Mouse (Mus musculus): Measurements from ENCODE around the gene Polr2f. TPM values are rescaled to one million over a fixed set of nuclear protein-coding genes. Genes with fewer than 3 reads are reported as not detected.

Polr2f gene
- polyA plus RNA-seq, 1 experiment from 2014 or later, result 317 TPM

- Histone ChIP-seq H3K4me3 (ENCODE audit: low read length) (peak overlapping the region; percentile 27), H3K9ac (ENCODE audit: low read depth, low read length) (no peak overlapping the region), H3K27ac (ENCODE audit: low read length) (no peak overlapping the region), H3K27me3 (replicated peaks; ENCODE audit: control insufficient read depth, insufficient read depth, low read length) (peaks cover 56% of the 10 kb centered on the region), H3K4me1 (ENCODE audit: control insufficient read depth, insufficient read depth, low read length) (peaks cover 3% of the 10 kb centered on the region; the same call in 1 of the 2 replicates), H3K9me3 (ENCODE audit: control insufficient read depth, low read length) (no peaks in the 10 kb centered on the region), H3K36me3 (ENCODE audit: control insufficient read depth, insufficient read depth, low read length) (no peaks in the 10 kb centered on the region), H3K4me2 (ENCODE audit: low read depth, low read length) (no peak overlapping the region)
- ATAC-seq, result no peak
- 72% methylated on average over 7 of the region's 7 CpGs for WGBS
These were observed 21.5 kb downstream of the Polr2f start for GRCm38 (mm10) chr15:79162301-79162700.

GRCm38 (mm10) chr15:79162822-79163221 lies 22.0 kb downstream of the Polr2f start:
- no peak for ATAC-seq
- Histone ChIP-seq H3K4me2 (ENCODE audit: low read depth, low read length) (no peak overlapping the region), H3K9ac (ENCODE audit: low read depth, low read length) (no peak overlapping the region), H3K4me3 (ENCODE audit: low read length) (peak overlapping the region; percentile 27), H3K27ac (ENCODE audit: low read length) (no peak overlapping the region), H3K4me1 (ENCODE audit: control insufficient read depth, insufficient read depth, low read length) (peaks cover 3% of the 10 kb centered on the region; the same call in 1 of the 2 replicates), H3K27me3 (replicated peaks; ENCODE audit: control insufficient read depth, insufficient read depth, low read length) (peaks cover 56% of the 10 kb centered on the region), H3K9me3 (ENCODE audit: control insufficient read depth, low read length) (no peaks in the 10 kb centered on the region), H3K36me3 (ENCODE audit: control insufficient read depth, insufficient read depth, low read length) (no peaks in the 10 kb centered on the region)
- WGBS, result 40% methylated on average over 14 of the region's 14 CpGs

DNA sequence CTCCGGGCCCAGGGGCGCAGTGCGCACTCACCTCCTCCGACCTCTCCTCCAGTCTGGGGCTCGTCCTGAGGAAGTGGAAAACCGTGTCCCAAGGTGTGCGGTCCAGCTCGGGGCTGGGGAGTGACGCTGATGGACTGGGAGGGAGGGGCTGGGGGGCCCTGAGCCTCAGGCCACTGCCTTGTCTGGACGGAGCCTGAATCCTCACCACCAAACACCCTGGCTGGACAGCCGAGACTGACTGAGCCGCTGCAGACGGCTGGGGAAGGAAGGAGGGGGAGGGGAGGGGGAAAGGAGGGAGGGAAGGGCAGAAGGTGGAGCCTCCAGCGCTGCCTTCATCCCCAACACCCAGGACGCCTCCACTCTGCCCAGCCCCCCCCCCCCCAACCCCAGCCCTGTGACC lies 23.4 kb downstream of the Polr2f start:
- Histone ChIP-seq H3K4me3 (ENCODE audit: low read length) (peak overlapping the region; percentile 21; the same call in 1 of the 2 replicates), H3K4me1 (ENCODE audit: control insufficient read depth, insufficient read depth, low read length) (peaks cover 3% of the 10 kb centered on the region; the same call in 1 of the 2 replicates), H3K27me3 (replicated peaks; ENCODE audit: control insufficient read depth, insufficient read depth, low read length) (peaks cover 56% of the 10 kb centered on the region), H3K27ac (ENCODE audit: low read length) (no peak overlapping the region), H3K4me2 (ENCODE audit: low read depth, low read length) (no peak overlapping the region), H3K9me3 (ENCODE audit: control insufficient read depth, low read length) (no peaks in the 10 kb centered on the region), H3K36me3 (ENCODE audit: control insufficient read depth, insufficient read depth, low read length) (no peaks in the 10 kb centered on the region), H3K9ac (ENCODE audit: low read depth, low read length) (no peak overlapping the region)
- 5% methylated on average over 14 of the region's 15 CpGs for WGBS
- peak; percentile 41; the same call in 1 of the 2 replicates for ATAC-seq

DNA sequence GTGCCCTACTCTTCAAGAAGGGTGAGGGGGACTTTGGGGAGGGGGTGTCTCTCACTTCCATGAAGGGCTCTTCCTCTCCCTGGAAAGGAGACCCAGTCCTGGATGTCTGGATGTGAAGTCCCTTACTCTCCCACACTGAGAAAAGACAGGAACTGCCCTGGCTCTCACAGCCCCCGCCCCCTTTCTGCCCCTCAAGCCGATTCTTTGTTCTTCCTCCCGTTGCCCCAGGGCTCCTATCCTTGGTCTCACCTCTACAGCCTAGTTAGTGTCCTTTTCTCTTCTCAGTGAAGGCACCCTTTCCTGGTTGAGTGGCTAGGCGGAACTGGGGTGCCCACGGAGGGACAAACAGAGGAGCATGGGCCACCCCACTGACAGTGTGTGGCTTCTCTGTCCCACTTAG lies 24.3 kb downstream of the Polr2f start, which contains the start of gene Sox10:
Gene Sox10 (minus strand): TSS at position 101 of the 400 bp plus-strand sequence.
- Histone ChIP-seq H3K4me1 (ENCODE audit: control insufficient read depth, insufficient read depth, low read length) (peaks cover 3% of the 10 kb centered on the region; the same call in 1 of the 2 replicates), H3K36me3 (ENCODE audit: control insufficient read depth, insufficient read depth, low read length) (no peaks in the 10 kb centered on the region), H3K9me3 (ENCODE audit: control insufficient read depth, low read length) (no peaks in the 10 kb centered on the region), H3K27ac (ENCODE audit: low read length) (no peak within 1 kb of the TSS), H3K4me3 (ENCODE audit: low read length) (peak within 1 kb of the TSS; percentile 21; the same call in 1 of the 2 replicates), H3K27me3 (replicated peaks; ENCODE audit: control insufficient read depth, insufficient read depth, low read length) (peaks cover 52% of the 10 kb centered on the region), H3K4me2 (ENCODE audit: low read depth, low read length) (no peak within 1 kb of the TSS), H3K9ac (ENCODE audit: low read depth, low read length) (no peak within 1 kb of the TSS)
- WGBS, result 55% methylated on average over 5 of the region's 5 CpGs
- ATAC-seq, result no peak

DNA sequence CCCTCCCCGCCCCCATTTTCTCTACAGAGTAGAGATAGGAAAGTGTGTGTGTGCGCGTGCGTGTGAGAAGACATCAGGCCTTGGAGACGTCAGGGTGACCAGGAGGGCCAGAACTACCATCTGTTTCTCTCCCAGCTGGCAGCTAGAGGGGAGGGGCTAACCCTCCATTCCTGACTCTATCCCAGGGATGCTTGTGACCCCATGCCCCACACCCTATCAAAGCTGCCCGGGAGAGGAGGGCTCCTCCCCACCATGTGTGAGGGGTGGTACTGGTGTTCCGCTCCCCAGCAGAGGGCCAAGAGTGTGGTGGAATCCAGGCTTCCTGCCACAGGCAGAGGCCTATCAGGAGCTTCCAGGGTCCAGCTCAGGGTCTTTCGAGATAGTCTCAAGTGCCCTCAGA lies 25.9 kb downstream of the Polr2f start:
- H3K36me3 ChIP-seq (ENCODE audit: control insufficient read depth, insufficient read depth, low read length), result no peaks in the 10 kb centered on the region
- H3K9ac ChIP-seq (ENCODE audit: low read depth, low read length), result no peak overlapping the region
- WGBS, result 37% methylated on average over 8 of the region's 8 CpGs
- no peak overlapping the region for H3K4me2 ChIP-seq (ENCODE audit: low read depth, low read length)
- peaks cover 3% of the 10 kb centered on the region; the same call in 1 of the 2 replicates for H3K4me1 ChIP-seq (ENCODE audit: control insufficient read depth, insufficient read depth, low read length)
- H3K27me3 ChIP-seq (replicated peaks; ENCODE audit: control insufficient read depth, insufficient read depth, low read length), result peaks cover 42% of the 10 kb centered on the region
- peak; percentile 22; the same call in 1 of the 2 replicates for ATAC-seq
- H3K9me3 ChIP-seq (ENCODE audit: control insufficient read depth, low read length), result no peaks in the 10 kb centered on the region
- H3K27ac ChIP-seq (ENCODE audit: low read length), result no peak overlapping the region
- H3K4me3 ChIP-seq (ENCODE audit: low read length), result no peak overlapping the region

GRCm38 (mm10) chr15:79176905-79177304 lies 36.1 kb downstream of the Polr2f start:
- no peaks in the 10 kb centered on the region for H3K27me3 ChIP-seq (replicated peaks; ENCODE audit: control insufficient read depth, insufficient read depth, low read length)
- no peaks in the 10 kb centered on the region for H3K9me3 ChIP-seq (ENCODE audit: control insufficient read depth, low read length)
- no peak overlapping the region for H3K4me3 ChIP-seq (ENCODE audit: low read length)
- no peaks in the 10 kb centered on the region for H3K4me1 ChIP-seq (ENCODE audit: control insufficient read depth, insufficient read depth, low read length)
- no peak for ATAC-seq
- WGBS, result 68% methylated on average over 6 of the region's 6 CpGs
- no peak overlapping the region for H3K27ac ChIP-seq (ENCODE audit: low read length)
- H3K9ac ChIP-seq (ENCODE audit: low read depth, low read length), result no peak overlapping the region
- H3K36me3 ChIP-seq (ENCODE audit: control insufficient read depth, insufficient read depth, low read length), result no peaks in the 10 kb centered on the region
- H3K4me2 ChIP-seq (ENCODE audit: low read depth, low read length), result no peak overlapping the region

DNA sequence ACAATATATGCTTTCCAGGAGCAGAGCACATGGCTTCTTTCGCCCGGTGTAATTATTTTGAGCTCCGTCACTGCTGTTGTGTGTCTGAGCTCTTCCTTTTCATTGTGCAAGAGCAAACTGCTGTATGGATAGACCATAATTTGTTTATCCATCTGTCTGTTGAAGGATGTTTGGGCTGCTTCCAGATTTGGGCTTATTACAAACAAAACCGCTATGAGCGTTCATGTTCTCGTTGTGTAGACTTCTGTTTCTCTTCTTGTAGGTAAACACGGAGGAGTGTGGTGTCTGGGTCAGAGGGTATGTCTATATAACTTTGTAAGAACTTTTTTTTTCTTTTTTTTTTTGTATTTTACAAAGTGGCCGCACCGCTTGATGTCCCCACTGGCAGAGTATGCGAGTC lies 44.4 kb downstream of the Polr2f start:
- no peak overlapping the region for H3K4me2 ChIP-seq (ENCODE audit: low read depth, low read length)
- no peak overlapping the region for H3K4me3 ChIP-seq (ENCODE audit: low read length)
- no peaks in the 10 kb centered on the region for H3K9me3 ChIP-seq (ENCODE audit: control insufficient read depth, low read length)
- no peaks in the 10 kb centered on the region for H3K27me3 ChIP-seq (replicated peaks; ENCODE audit: control insufficient read depth, insufficient read depth, low read length)
- WGBS, result 55% methylated on average over 10 of the region's 10 CpGs
- ATAC-seq, result no peak
- no peak overlapping the region for H3K9ac ChIP-seq (ENCODE audit: low read depth, low read length)
- no peaks in the 10 kb centered on the region for H3K36me3 ChIP-seq (ENCODE audit: control insufficient read depth, insufficient read depth, low read length)
- H3K4me1 ChIP-seq (ENCODE audit: control insufficient read depth, insufficient read depth, low read length), result no peaks in the 10 kb centered on the region
- no peak overlapping the region for H3K27ac ChIP-seq (ENCODE audit: low read length)

DNA sequence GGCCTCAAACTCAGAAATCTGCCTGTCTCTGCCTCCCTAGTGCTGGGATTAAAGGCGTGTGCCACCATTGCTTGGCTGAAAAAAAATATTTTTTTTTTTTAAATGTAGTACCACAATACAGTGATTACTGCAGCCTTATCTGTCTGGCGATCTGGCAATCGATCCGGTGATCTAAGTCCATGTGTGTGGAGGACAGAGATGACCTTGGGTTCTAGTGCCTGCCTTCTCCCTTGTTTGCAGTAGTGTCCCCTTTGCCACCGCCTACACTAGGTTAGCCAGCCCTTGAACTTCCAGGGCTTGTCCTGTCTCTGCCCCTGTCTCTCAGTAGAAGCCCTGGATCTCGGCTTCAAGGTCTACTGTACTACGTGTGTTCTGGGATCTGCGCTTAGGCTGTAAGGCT lies 47.0 kb downstream of the Polr2f start:
- no peak overlapping the region for H3K27ac ChIP-seq (ENCODE audit: low read length)
- H3K4me1 ChIP-seq (ENCODE audit: control insufficient read depth, insufficient read depth, low read length), result no peaks in the 10 kb centered on the region
- H3K36me3 ChIP-seq (ENCODE audit: control insufficient read depth, insufficient read depth, low read length), result no peaks in the 10 kb centered on the region
- no peak overlapping the region for H3K4me2 ChIP-seq (ENCODE audit: low read depth, low read length)
- H3K9ac ChIP-seq (ENCODE audit: low read depth, low read length), result no peak overlapping the region
- no peak overlapping the region for H3K4me3 ChIP-seq (ENCODE audit: low read length)
- 86% methylated on average over 8 of the region's 8 CpGs for WGBS
- ATAC-seq, result no peak
- H3K9me3 ChIP-seq (ENCODE audit: control insufficient read depth, low read length), result no peaks in the 10 kb centered on the region
- no peaks in the 10 kb centered on the region for H3K27me3 ChIP-seq (replicated peaks; ENCODE audit: control insufficient read depth, insufficient read depth, low read length)

DNA sequence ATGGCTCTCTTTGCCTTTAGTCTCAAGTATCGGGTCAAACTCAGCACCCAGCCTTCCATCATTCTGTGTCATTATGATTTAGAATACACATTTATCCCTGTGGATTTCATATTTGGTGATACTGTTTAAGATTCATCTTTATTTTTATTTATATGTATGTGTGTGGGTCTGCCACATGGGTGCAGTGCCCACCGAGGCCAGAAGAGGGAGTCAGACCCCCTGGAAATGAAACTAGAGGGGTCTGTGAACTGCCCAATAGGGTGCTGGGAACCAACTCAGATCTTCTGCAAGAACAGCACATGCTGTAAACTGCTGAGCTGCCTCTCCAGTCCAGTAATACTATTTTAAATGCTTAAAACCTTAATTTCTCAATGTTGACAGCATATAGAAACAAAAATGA lies 50.6 kb downstream of the Polr2f start:
- H3K9ac ChIP-seq (ENCODE audit: low read depth, low read length), result no peak overlapping the region
- H3K27ac ChIP-seq (ENCODE audit: low read length), result no peak overlapping the region
- H3K4me1 ChIP-seq (ENCODE audit: control insufficient read depth, insufficient read depth, low read length), result no peaks in the 10 kb centered on the region
- H3K4me2 ChIP-seq (ENCODE audit: low read depth, low read length), result no peak overlapping the region
- H3K36me3 ChIP-seq (ENCODE audit: control insufficient read depth, insufficient read depth, low read length), result no peaks in the 10 kb centered on the region
- 91% methylated on average over 2 of the region's 2 CpGs for WGBS
- H3K4me3 ChIP-seq (ENCODE audit: low read length), result no peak overlapping the region
- H3K9me3 ChIP-seq (ENCODE audit: control insufficient read depth, low read length), result no peaks in the 10 kb centered on the region
- ATAC-seq, result no peak
- no peaks in the 10 kb centered on the region for H3K27me3 ChIP-seq (replicated peaks; ENCODE audit: control insufficient read depth, insufficient read depth, low read length)

- Histone ChIP-seq H3K9me3 (ENCODE audit: control insufficient read depth, low read length) (no peaks in the 10 kb centered on the region), H3K27ac (ENCODE audit: low read length) (no peak overlapping the region), H3K9ac (ENCODE audit: low read depth, low read length) (no peak overlapping the region), H3K36me3 (ENCODE audit: control insufficient read depth, insufficient read depth, low read length) (no peaks in the 10 kb centered on the region), H3K27me3 (replicated peaks; ENCODE audit: control insufficient read depth, insufficient read depth, low read length) (no peaks in the 10 kb centered on the region), H3K4me2 (ENCODE audit: low read depth, low read length) (no peak overlapping the region), H3K4me1 (ENCODE audit: control insufficient read depth, insufficient read depth, low read length) (no peaks in the 10 kb centered on the region), H3K4me3 (ENCODE audit: low read length) (no peak overlapping the region)
- 86% methylated on average over 6 of the region's 6 CpGs for WGBS
- ATAC-seq, result no peak
These were observed 51.6 kb downstream of the Polr2f start for GRCm38 (mm10) chr15:79192450-79192849.

Data from intestine, embryonic 16.5 days (tissue).